Mouse (Mus musculus) midbrain, postnatal 0 days (tissue): ENCODE data around the gene Dmrta2. TPM values are rescaled to one million over a fixed set of nuclear protein-coding genes. Genes with fewer than 3 reads are reported as not detected.

ENCODE experiments used
- ATAC-seq: fragments of 200-750 bp; cut with Nextera tagmentation; 2 replicates; pipeline ENCODE4 v1.8.0; 2017; ENCODE audit warnings: moderate number of reproducible peaks, mild to moderate bottlenecking, moderate TSS enrichment, moderate library complexity; ENCODE audit not compliant: low FRiP score
- DNase-seq: peaks from one replicate; pipeline ENCODE4 v3.0.0-alpha.2; 2015; ENCODE audit warnings: low spot score
- H3K27ac ChIP-seq: fragments of 300-500 bp; sonication (generic); 2 replicates; pipeline ENCODE4 v1.5.1; 2014; ENCODE audit warnings: low read depth, mild to moderate bottlenecking, low read length, mixed read lengths
- H3K27me3 ChIP-seq: fragments of 300-500 bp; sonication (generic); 2 replicates; pipeline ENCODE4 v1.6.1; 2014; ENCODE audit warnings: low read length, control low read depth, mixed read lengths; ENCODE audit not compliant: insufficient read depth
- H3K36me3 ChIP-seq: fragments of 300-500 bp; sonication (generic); 2 replicates; pipeline ENCODE4 v1.6.1; 2014; ENCODE audit warnings: low read length, control low read depth, mixed read lengths; ENCODE audit not compliant: insufficient read depth
- H3K4me1 ChIP-seq: fragments of 300-500 bp; sonication (generic); 2 replicates; pipeline ENCODE4 v1.6.1; 2014; ENCODE audit warnings: mild to moderate bottlenecking, control low read depth, antibody characterized with exemption, low read length, mixed read lengths; ENCODE audit not compliant: insufficient read depth
- H3K4me2 ChIP-seq: fragments of 300-500 bp; sonication (generic); 2 replicates; pipeline ENCODE4 v1.6.1; 2014; ENCODE audit warnings: low read depth, mild to moderate bottlenecking, low read length, mixed read lengths; ENCODE audit not compliant: poor library complexity, severe bottlenecking
- H3K4me3 ChIP-seq: fragments of 300-500 bp; sonication (generic); 2 replicates; pipeline ENCODE4 v1.5.1; 2014; ENCODE audit warnings: low read depth, mild to moderate bottlenecking, low read length, moderate library complexity
- H3K9ac ChIP-seq: fragments of 300-500 bp; sonication (generic); replicated peaks from 2 replicates; pipeline ENCODE4 v1.6.1; 2014; ENCODE audit warnings: mild to moderate bottlenecking, low read length, moderate library complexity, mixed read lengths; ENCODE audit not compliant: poor library complexity, severe bottlenecking
- H3K9me3 ChIP-seq: fragments of 300-500 bp; sonication (generic); 2 replicates; pipeline ENCODE4 v1.6.1; 2016; ENCODE audit warnings: low read length, control low read depth
- CTCF ChIP-seq: IDR thresholded peaks from 2 replicates; pipeline ENCODE4 v1.5.1; 2016; ENCODE audit warnings: antibody characterized with exemption, mild to moderate bottlenecking
- WGBS: fragments of 180-500 bp; shearing (Covaris S2); extraction: QIAGEN DNeasy Blood & Tissue Kit; methylation state at CpG from one replicate; pipeline ENCODE4 v1.1.7; 2014; 5-methylcytosine and 5-hydroxymethylcytosine counted together
- polyA plus RNA-seq: library from polyadenylated mRNA; unstranded; fragments of >200 nt; fragmentation: Nextera tagmentation; extraction: Ambion mirVana; gene quantifications from 2 replicates; pipeline ENCODE4 v1.2.1, GENCODE M21; 2015
- total RNA-seq: library from RNA; depleted of rRNA; stranded (reverse); fragments of >200 nt; gene quantifications from 2 replicates; pipeline ENCODE4 v1.2.3, GENCODE M21; 2014

Gene Dmrta2
- total and polyA plus RNA-seq, 2 experiments from 2014 or later = 0.44 to 1.4 TPM

- ATAC-seq (no peak; the same call in 1 of the 2 replicates), DNase-seq (no peak)
- no peaks in the 10 kb centered on the region for H3K9me3 ChIP-seq
- 4% methylated on average over 26 of the region's 30 CpGs for WGBS
- peaks cover 87% of the 10 kb centered on the region for H3K27me3 ChIP-seq
- no peaks in the 10 kb centered on the region for H3K4me1 ChIP-seq
- H3K9ac ChIP-seq = no peak overlapping the region
- peak overlapping the region; percentile 25; the same call in 1 of the 2 replicates for H3K4me3 ChIP-seq
- H3K4me2 ChIP-seq = peak overlapping the region; percentile 49
- no peak overlapping the region for H3K27ac ChIP-seq
- H3K36me3 ChIP-seq = no peaks in the 10 kb centered on the region
- TF ChIP-seq CTCF = no peak
These were observed 4.9 kb downstream of the Dmrta2 start for GRCm38 (mm10) chr4:109982681-109983265.

DNA sequence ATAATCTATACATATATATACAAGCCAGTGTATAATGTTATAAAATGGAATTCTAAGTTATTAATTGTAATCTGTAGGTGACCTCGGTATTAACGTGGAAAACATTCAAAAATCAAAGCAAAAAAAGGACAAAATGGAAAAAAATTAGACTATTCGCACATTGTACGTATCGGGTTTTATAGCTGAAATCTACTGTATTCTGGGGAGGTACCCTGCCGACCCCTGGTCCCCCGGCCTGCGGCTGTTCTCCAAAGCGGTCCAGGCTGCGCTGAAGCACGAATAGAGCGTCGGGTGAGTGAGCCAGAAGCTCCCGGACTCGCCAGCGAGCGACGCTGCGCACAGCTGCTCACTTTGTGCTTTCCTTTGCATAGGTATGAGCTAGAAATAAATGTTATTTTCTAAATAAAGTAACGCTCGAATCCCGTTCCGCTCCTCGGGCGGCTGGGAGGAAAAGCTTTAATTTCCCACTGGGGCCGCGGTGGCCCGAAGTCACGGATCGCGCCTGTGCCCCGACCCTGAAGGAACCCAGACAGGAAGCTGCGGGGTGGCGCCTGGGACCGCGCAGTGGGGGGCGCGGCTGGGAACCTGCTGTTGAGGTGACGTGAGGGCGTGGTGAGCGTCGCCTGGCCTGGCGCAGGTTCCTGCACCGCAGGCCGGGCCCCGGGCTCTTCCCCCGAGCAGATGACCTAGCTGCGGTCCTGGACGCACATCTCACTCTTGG lies 5.6 kb downstream of the Dmrta2 start:
- WGBS = 3% methylated on average over 48 of the region's 49 CpGs
- no peak for TF ChIP-seq CTCF
- no peak for ATAC-seq
- Histone ChIP-seq H3K4me3 (no peak overlapping the region), H3K27ac (no peak overlapping the region), H3K9ac (no peak overlapping the region), H3K36me3 (no peaks in the 10 kb centered on the region), H3K4me2 (no peak overlapping the region), H3K27me3 (peaks cover 84% of the 10 kb centered on the region), H3K9me3 (no peaks in the 10 kb centered on the region), H3K4me1 (no peaks in the 10 kb centered on the region)
- no peak for DNase-seq

- Histone ChIP-seq H3K9ac (no peak overlapping the region), H3K9me3 (no peaks in the 10 kb centered on the region), H3K27ac (no peak overlapping the region), H3K4me2 (no peak overlapping the region), H3K4me1 (no peaks in the 10 kb centered on the region), H3K36me3 (no peaks in the 10 kb centered on the region), H3K4me3 (no peak overlapping the region), H3K27me3 (peaks cover 84% of the 10 kb centered on the region)
- WGBS = 3% methylated on average over 24 of the region's 24 CpGs
- no peak for TF ChIP-seq CTCF
- no peak for ATAC-seq
- DNase-seq = no peak
These were observed 6.2 kb downstream of the Dmrta2 start for GRCm38 (mm10) chr4:109984011-109984411.

DNA sequence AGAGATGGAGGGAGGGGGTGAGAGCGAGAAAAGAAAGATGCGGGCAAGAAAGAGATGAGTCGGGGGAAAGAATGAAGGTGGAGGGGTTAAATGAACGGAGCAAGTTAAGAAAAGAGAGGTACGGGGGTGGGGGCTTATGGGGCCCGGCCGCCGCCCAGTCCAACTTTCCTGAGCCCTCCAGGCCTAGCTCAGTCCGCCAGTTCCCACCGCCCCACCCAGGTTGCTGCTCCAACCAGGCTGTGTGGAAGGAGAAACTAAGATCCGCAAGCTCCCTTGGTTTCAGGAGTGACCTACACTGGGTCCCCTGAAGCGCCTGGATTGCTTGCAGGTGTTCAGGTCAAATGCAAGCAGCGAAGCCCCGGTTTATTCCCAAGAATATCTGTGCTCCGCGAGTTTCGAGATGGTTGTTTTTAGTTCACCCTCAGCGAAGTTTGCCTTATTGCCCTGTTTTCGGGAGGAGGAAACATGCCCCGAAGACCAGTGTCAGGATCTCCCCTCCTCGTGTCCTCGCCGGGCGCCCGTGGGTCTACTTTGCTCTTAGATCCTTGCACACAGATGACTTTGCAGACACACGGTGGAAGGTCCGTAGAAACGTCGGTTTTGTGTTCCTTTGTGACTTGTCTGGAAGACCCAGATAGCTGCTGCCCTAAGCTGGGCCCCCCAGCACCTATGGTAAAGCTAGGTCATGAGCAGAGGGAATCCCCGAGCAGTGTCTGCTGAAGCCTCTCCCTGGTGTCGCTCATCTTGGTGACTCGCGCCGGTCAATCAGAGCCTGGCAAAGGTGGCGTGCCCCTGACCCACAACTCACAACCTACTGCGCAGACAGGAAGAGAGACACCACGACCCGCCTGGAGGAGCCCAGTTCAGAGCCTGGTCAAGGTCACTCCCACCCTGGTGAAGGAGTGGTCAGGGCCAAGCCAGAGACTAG lies 6.9 kb downstream of the Dmrta2 start:
- no peak overlapping the region for H3K4me3 ChIP-seq
- H3K9me3 ChIP-seq = no peaks in the 10 kb centered on the region
- H3K4me1 ChIP-seq = no peaks in the 10 kb centered on the region
- H3K27ac ChIP-seq = no peak overlapping the region
- TF ChIP-seq CTCF = no peak
- H3K9ac ChIP-seq = no peak overlapping the region
- no peak overlapping the region for H3K4me2 ChIP-seq
- ATAC-seq (no peak), DNase-seq (no peak)
- H3K36me3 ChIP-seq = no peaks in the 10 kb centered on the region
- H3K27me3 ChIP-seq = peaks cover 84% of the 10 kb centered on the region
- 2% methylated on average over 38 of the region's 38 CpGs for WGBS

DNA sequence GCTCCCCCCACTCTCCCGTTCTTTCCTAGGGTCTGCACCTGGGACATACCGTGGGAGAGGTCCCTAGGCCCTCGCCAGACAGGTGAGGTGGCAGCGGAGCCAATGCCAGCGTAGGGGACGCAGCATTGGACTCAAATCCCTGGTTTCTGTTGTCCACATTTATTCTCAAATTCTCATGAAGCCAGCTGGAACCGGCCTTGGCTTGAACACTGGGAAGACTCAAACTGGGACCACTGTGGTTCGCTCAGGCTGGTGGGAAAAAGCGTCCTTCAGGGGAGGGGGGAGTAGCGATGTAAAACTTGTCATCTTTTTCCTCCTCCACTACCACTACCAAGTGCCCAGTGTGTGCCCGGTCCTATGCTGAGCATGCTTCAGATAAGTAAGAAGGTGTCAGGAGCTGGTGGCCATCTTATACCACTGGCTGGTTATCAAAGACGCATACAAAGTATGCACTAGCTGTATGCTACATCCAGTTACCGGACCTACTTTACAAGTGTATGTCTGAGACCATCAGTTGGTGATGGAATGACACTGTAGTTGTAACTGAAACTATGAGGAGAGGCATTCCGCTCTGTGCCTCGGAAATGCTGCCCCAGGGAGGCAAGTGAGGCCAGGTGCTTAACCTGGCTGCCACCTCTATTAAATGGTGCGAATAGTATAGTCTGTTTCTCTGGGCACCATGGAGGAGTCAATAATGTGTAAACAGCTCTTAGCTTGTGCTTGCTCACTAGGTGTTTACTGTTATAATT lies 7.7 kb downstream of the Dmrta2 start:
- no peak for TF ChIP-seq CTCF
- H3K27me3 ChIP-seq = peaks cover 82% of the 10 kb centered on the region
- no peaks in the 10 kb centered on the region for H3K4me1 ChIP-seq
- H3K36me3 ChIP-seq = no peaks in the 10 kb centered on the region
- no peak overlapping the region for H3K27ac ChIP-seq
- H3K4me3 ChIP-seq = no peak overlapping the region
- H3K9me3 ChIP-seq = no peaks in the 10 kb centered on the region
- ATAC-seq (0 out of 2 replicates have a peak, but pooled peaks have one; percentile 11), DNase-seq (no peak)
- H3K4me2 ChIP-seq = no peak overlapping the region
- no peak overlapping the region for H3K9ac ChIP-seq
- WGBS = 3% methylated on average over 16 of the region's 16 CpGs
